Mouse (Mus musculus) heart, embryonic 16.5 days (tissue): ENCODE measurements at regions not wholly inside any gene's neighbourhood (a gene's known extent, or its start where the extent isn't known, plus 50 kb on each side); places are given as distances from the start of the nearest gene placed in this dataset.

Source experiments
- ATAC-seq: fragments of 200-750 bp; cut with Nextera tagmentation; replicated peaks from 2 replicates; pipeline ENCODE4 v1.8.0; 2017; ENCODE audit warnings: moderate number of reproducible peaks; ENCODE audit not compliant: insufficient read depth, low FRiP score; ENCODE audit errors: extremely low read depth
- H3K27ac ChIP-seq: fragments of 300-500 bp; sonication (generic); 2 replicates; pipeline ENCODE4 v1.5.1; 2014; ENCODE audit warnings: mild to moderate bottlenecking, low read length, control low read depth, moderate library complexity
- H3K27me3 ChIP-seq: fragments of 300-500 bp; sonication (generic); 2 replicates; pipeline ENCODE4 v1.6.1; 2014; ENCODE audit warnings: low read length, mixed read lengths; ENCODE audit not compliant: control insufficient read depth, insufficient read depth
- H3K36me3 ChIP-seq: fragments of 300-500 bp; sonication (generic); 2 replicates; pipeline ENCODE4 v1.6.1; 2014; ENCODE audit not compliant: control insufficient read depth, insufficient read depth
- H3K4me1 ChIP-seq: fragments of 300-500 bp; sonication (generic); 2 replicates; pipeline ENCODE4 v1.6.1; 2014; ENCODE audit warnings: low read length, mixed read lengths; ENCODE audit not compliant: control insufficient read depth, insufficient read depth
- H3K4me2 ChIP-seq: fragments of 300-500 bp; sonication (generic); 2 replicates; pipeline ENCODE4 v1.6.1; 2014; ENCODE audit warnings: low read depth, mild to moderate bottlenecking, control low read depth, low read length
- H3K4me3 ChIP-seq: fragments of 300-500 bp; sonication (generic); 2 replicates; pipeline ENCODE4 v1.5.1; 2014; ENCODE audit warnings: mild to moderate bottlenecking, control low read depth, low read length
- H3K9ac ChIP-seq: fragments of 300-500 bp; sonication (generic); 2 replicates; pipeline ENCODE4 v1.6.1; 2014; ENCODE audit warnings: low read length, control low read depth
- H3K9me3 ChIP-seq: fragments of 300-500 bp; sonication (generic); replicated peaks from 2 replicates; pipeline ENCODE4 v1.6.1; 2016; ENCODE audit warnings: low read length; ENCODE audit not compliant: control insufficient read depth
- WGBS: fragments of 180-500 bp; shearing (Covaris S2); extraction: QIAGEN DNeasy Blood & Tissue Kit; methylation state at CpG from one replicate; pipeline ENCODE4 v1.1.7; 2014; 5-methylcytosine and 5-hydroxymethylcytosine counted together

- 0 out of 2 replicates have a peak, but pooled peaks cover 3% of the 10 kb centered on the region for H3K4me1 ChIP-seq
- H3K27me3 ChIP-seq, result no peaks in the 10 kb centered on the region
- 74% methylated on average over 4 of the region's 4 CpGs for WGBS
- H3K4me2 ChIP-seq, result peak overlapping the region; percentile 64; the same call in 1 of the 2 replicates
- no peak overlapping the region for H3K4me3 ChIP-seq
- no peak overlapping the region for H3K27ac ChIP-seq
- no peaks in the 10 kb centered on the region for H3K9me3 ChIP-seq
- ATAC-seq, result no peak
- no peak overlapping the region for H3K9ac ChIP-seq
- H3K36me3 ChIP-seq, result no peaks in the 10 kb centered on the region
Observed at GRCm38 (mm10) chr13:78428469-78428868, 228.9 kb upstream of the Nr2f1 start.

- peak overlapping the region; percentile 45 for H3K9ac ChIP-seq
- H3K4me1 ChIP-seq, result 0 out of 2 replicates have a peak, but pooled peaks cover 3% of the 10 kb centered on the region
- H3K36me3 ChIP-seq, result no peaks in the 10 kb centered on the region
- no peaks in the 10 kb centered on the region for H3K27me3 ChIP-seq
- no peaks in the 10 kb centered on the region for H3K9me3 ChIP-seq
- peak overlapping the region; percentile 64 for H3K4me2 ChIP-seq
- peak overlapping the region; percentile 42 for H3K4me3 ChIP-seq
- no peak for ATAC-seq
- 13% methylated on average over 9 of the region's 9 CpGs for WGBS
- no peak overlapping the region for H3K27ac ChIP-seq
Observed at GRCm38 (mm10) chr13:78428084-78428445, 228.5 kb upstream of the Nr2f1 start.

- Histone ChIP-seq H3K36me3 (no peaks in the 10 kb centered on the region), H3K27ac (no peak overlapping the region), H3K9ac (peak overlapping the region; percentile 45), H3K4me1 (0 out of 2 replicates have a peak, but pooled peaks cover 3% of the 10 kb centered on the region), H3K4me2 (peak overlapping the region; percentile 64), H3K27me3 (no peaks in the 10 kb centered on the region), H3K4me3 (peak overlapping the region; percentile 42), H3K9me3 (no peaks in the 10 kb centered on the region)
- 9% methylated on average over 24 of the region's 24 CpGs for WGBS
- ATAC-seq, result no peak
Observed at GRCm38 (mm10) chr13:78427141-78428083, 227.9 kb upstream of the Nr2f1 start.

DNA sequence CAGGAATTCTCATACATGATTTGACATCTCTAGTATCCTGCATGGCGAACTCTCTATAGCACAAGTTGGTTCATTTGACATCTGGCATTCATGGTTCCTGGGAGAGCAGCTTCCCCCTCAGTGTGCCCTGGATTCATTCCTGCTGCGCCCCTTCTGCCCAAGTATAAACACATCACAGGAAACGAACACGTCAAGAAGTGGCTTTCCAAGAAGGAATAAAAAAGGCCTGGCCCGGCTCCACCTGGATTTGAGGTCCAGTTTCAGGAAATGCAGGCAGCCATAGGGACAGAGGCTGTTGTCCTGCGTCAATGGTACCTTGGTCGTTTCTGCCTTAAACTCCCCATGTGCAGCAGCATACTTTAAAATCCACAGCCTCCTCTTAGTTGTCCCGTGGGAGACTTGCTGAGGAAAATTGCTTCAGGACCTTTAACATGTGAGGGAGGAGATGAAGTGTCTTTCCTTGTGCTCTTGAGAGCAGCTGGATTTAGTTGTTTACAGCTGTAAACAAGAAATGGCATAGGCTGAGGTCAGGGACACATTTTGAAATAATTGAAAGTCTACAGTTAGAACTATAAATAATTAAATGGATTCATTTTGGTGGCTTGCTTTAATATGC is 226.9 kb upstream of the Nr2f1 start:
- H3K4me2 ChIP-seq, result no peak overlapping the region
- ATAC-seq, result no peak
- H3K4me1 ChIP-seq, result 0 out of 2 replicates have a peak, but pooled peaks cover 3% of the 10 kb centered on the region

DNA sequence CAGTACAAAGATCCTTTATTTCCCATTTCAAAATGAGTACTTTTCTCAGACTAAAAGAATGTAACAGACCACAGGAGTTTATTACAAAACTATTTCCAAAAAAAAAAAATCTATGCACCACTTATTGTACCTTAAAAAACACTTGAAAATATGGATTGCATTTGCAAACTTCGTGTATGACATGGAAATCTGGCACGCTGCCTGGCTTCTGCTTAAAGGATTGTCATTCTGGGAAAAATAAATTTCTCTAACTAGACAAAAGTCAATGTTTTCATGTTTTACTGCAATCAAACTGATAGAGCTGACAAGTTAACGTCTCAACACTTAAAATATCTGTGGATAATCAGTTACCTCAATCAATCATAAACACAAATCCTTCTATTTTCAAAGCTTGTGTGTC is 205.5 kb upstream of the Nr2f1 start:
- H3K27me3 ChIP-seq, result no peaks in the 10 kb centered on the region
- WGBS, result 45% methylated on average over 3 of the region's 3 CpGs
- H3K27ac ChIP-seq, result no peak overlapping the region

More for the DNA sequence above, 226.9 kb upstream of the Nr2f1 start:
- Histone ChIP-seq H3K9ac (no peak overlapping the region), H3K27me3 (no peaks in the 10 kb centered on the region), H3K27ac (no peak overlapping the region), H3K36me3 (no peaks in the 10 kb centered on the region), H3K4me3 (no peak overlapping the region), H3K9me3 (no peaks in the 10 kb centered on the region)
- WGBS, result 58% methylated on average over 8 of the region's 8 CpGs

GRCm38 (mm10) chr13:78383761-78384160 is 184.2 kb upstream of the Nr2f1 start:
- Histone ChIP-seq H3K9me3 (no peaks in the 10 kb centered on the region), H3K4me1 (no peaks in the 10 kb centered on the region)
- WGBS, result 62% methylated on average over 2 of the region's 2 CpGs

More for the DNA sequence above, 205.5 kb upstream of the Nr2f1 start:
- H3K4me3 ChIP-seq, result no peak overlapping the region
- H3K36me3 ChIP-seq, result no peaks in the 10 kb centered on the region
- no peak overlapping the region for H3K4me2 ChIP-seq
- ATAC-seq, result no peak
- no peak overlapping the region for H3K9ac ChIP-seq
- H3K9me3 ChIP-seq, result no peaks in the 10 kb centered on the region
- H3K4me1 ChIP-seq, result no peaks in the 10 kb centered on the region

DNA sequence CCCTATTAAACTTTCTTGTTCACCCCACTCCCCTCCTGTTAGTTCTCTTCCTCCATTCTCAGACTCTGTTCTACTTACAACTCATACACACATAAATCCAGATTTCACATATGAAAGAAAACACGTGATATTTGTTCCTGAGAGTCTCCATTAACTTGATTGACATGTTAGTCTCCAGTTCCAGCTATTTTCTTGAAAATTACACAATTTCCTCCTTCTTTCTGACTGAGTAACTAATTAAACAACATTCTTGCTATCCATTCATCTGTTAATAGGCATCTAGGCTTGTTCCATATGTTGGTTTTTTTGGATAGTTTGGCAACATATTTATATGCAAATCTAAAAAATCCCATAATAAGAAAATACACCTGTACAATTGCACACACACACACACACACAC is 161.7 kb upstream of the Nr2f1 start:
- Histone ChIP-seq H3K27me3 (no peaks in the 10 kb centered on the region), H3K4me2 (no peak overlapping the region), H3K9me3 (no peaks in the 10 kb centered on the region), H3K9ac (no peak overlapping the region), H3K4me3 (no peak overlapping the region), H3K36me3 (no peaks in the 10 kb centered on the region), H3K27ac (no peak overlapping the region), H3K4me1 (no peaks in the 10 kb centered on the region)
- WGBS, result 50% methylated on average over 1 of the region's 1 CpGs
- no peak for ATAC-seq

More at GRCm38 (mm10) chr13:78383761-78384160, 184.2 kb upstream of the Nr2f1 start:
- no peaks in the 10 kb centered on the region for H3K36me3 ChIP-seq
- H3K4me3 ChIP-seq, result no peak overlapping the region
- no peak overlapping the region for H3K9ac ChIP-seq
- no peak overlapping the region for H3K4me2 ChIP-seq
- ATAC-seq, result no peak
- H3K27ac ChIP-seq, result no peak overlapping the region
- H3K27me3 ChIP-seq, result no peaks in the 10 kb centered on the region

GRCm38 (mm10) chr13:78348830-78349229 is 149.3 kb upstream of the Nr2f1 start:
- Histone ChIP-seq H3K36me3 (no peaks in the 10 kb centered on the region), H3K4me2 (no peak overlapping the region), H3K27ac (no peak overlapping the region), H3K4me3 (no peak overlapping the region), H3K27me3 (no peaks in the 10 kb centered on the region), H3K9me3 (no peaks in the 10 kb centered on the region), H3K9ac (no peak overlapping the region), H3K4me1 (no peaks in the 10 kb centered on the region)
- WGBS, result 40% methylated on average over 3 of the region's 3 CpGs
- ATAC-seq, result no peak
